Mouse (Mus musculus) E14TG2a.4 (cell line): Measurements from ENCODE around the gene Flnb.

Experiments used
- H3K27me3 ChIP-seq: 2 replicates; pipeline ENCODE4 v1.6.1; 2014; ENCODE audit warnings: low read length, control low read depth; ENCODE audit not compliant: insufficient read depth
- H3K36me3 ChIP-seq: 2 replicates; pipeline ENCODE4 v1.6.1; 2014; ENCODE audit warnings: low read length, control low read depth; ENCODE audit not compliant: insufficient read depth
- H3K4me1 ChIP-seq: replicated peaks from 2 replicates; pipeline ENCODE4 v1.6.1; 2014; ENCODE audit warnings: low read depth, low read length, control low read depth
- H3K4me3 ChIP-seq: replicated peaks from 2 replicates; pipeline ENCODE4 v1.5.1; 2014; ENCODE audit warnings: mild to moderate bottlenecking, low read length
- H3K9me3 ChIP-seq: 2 replicates; pipeline ENCODE4 v1.6.1; 2014; ENCODE audit warnings: low read length, control low read depth
- CTCF ChIP-seq: conservative IDR thresholded peaks from 2 replicates; pipeline ENCODE4 v1.5.1; 2014; ENCODE audit warnings: low read length
- NANOG ChIP-seq: IDR thresholded peaks from 2 replicates; pipeline ENCODE4 v1.6.1; 2014; ENCODE audit warnings: borderline replicate concordance, low read length, mixed read lengths
- POU5F1 ChIP-seq: IDR thresholded peaks from 2 replicates; pipeline ENCODE4 v1.6.1; 2014; ENCODE audit warnings: low read length, borderline replicate concordance

Flnb gene

DNA sequence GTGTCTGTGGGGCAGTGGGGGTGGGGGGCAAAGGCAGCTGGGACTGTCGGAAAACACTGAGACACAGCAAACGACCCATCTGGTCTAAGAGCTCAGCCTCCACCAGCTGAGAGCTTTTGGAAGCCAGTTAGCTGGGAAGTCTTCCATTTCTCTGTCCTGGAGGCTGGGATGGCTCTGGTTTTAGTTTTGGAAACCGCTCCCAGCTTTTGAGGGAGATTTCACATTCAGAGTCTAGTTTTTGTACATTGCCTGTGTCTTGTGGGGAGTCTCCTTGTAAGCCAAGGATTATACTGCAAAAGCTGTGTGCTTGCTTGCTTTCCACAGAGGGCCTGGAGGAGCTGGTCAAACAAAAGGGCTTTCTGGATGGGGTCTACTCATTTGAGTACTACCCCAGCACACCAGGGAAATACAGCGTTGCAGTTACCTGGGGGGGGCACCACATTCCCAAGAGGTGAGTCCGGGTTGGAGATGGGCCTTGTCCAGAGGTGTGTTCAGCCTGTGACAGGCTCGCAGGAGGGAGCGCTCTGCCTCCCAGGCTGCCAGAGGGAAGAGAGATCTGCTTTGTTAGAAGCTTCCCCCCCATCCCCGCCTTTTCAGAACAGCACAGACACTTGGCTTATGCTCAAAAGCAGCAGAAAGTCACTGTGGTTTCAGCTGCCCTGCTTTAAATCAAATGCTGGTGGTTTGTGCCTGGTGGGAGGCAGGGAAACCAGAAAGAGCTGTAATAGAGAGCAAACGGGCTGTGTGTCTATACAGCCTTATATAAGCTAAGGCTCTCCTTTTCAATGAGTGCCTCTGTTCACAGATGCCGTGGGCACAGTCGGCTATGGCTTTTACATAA, 71.3 kb downstream of the Flnb start:
- Histone ChIP-seq H3K27me3 (no peaks in the 10 kb centered on the region), H3K9me3 (peaks cover 6% of the 10 kb centered on the region; the same call in 1 of the 2 replicates), H3K36me3 (peaks cover 98% of the 10 kb centered on the region), H3K4me1 (peaks cover 10% of the 10 kb centered on the region), H3K4me3 (no peak overlapping the region)
- no peak for TF ChIP-seq NANOG

DNA sequence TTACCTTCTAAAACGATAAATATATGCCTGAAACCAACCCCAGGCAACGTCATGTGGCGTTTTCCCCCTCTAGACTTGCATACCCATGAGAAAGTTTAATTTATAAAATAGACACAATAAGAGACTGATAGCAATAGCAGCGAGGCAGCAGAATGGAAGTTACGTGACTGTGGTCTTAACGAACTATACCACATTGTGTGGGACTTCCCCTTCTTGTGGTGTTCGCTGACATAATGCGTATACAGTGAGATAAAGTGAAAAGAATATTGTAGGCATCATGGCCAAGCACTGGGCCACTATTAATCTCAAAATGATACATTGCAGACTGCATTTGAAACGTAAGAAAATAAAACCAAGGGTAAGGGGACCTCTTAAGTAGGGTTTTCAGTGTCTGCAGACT, 72.1 kb downstream of the Flnb start:
- H3K4me3 ChIP-seq, result no peak overlapping the region
- peaks cover 10% of the 10 kb centered on the region for H3K4me1 ChIP-seq
- H3K27me3 ChIP-seq, result no peaks in the 10 kb centered on the region
- H3K9me3 ChIP-seq, result peaks cover 13% of the 10 kb centered on the region; the same call in 1 of the 2 replicates
- TF ChIP-seq POU5F1 (no peak), NANOG (no peak), CTCF (no peak)
- H3K36me3 ChIP-seq, result peaks cover 98% of the 10 kb centered on the region

DNA sequence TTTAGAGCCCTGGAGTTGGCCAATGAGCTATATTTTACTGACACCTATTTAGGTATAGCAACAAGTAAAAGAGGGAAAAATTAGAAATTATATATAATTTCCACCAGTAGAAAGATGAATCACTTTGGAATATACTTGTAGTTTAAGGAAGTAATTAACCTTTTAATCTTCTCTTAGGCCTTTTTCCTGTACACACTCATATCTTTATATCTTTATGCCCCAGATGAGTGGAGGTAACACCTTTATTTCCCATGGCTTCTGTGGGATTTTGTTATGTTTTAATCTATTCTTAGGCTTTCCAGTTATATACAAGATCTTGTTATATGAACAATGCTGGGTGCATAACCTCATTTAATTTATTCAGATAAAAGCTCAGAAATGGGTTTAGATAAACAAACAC, 73.6 kb downstream of the Flnb start:
- Histone ChIP-seq H3K4me3 (no peak overlapping the region), H3K36me3 (peaks cover 95% of the 10 kb centered on the region), H3K27me3 (no peaks in the 10 kb centered on the region), H3K9me3 (peaks cover 13% of the 10 kb centered on the region; the same call in 1 of the 2 replicates), H3K4me1 (peaks cover 6% of the 10 kb centered on the region; the same call in 1 of the 2 replicates)
- TF ChIP-seq POU5F1, result no peak
- no peak for TF ChIP-seq CTCF
- TF ChIP-seq NANOG, result no peak

- peaks cover 19% of the 10 kb centered on the region; the same call in 1 of the 2 replicates for H3K4me1 ChIP-seq
- no peak overlapping the region for H3K4me3 ChIP-seq
- no peaks in the 10 kb centered on the region for H3K27me3 ChIP-seq
- TF ChIP-seq POU5F1, result no peak
- no peak for TF ChIP-seq CTCF
- TF ChIP-seq NANOG, result no peak
- H3K36me3 ChIP-seq, result peaks cover 93% of the 10 kb centered on the region
- peaks cover 13% of the 10 kb centered on the region; the same call in 1 of the 2 replicates for H3K9me3 ChIP-seq
These were observed 78.4 kb downstream of the Flnb start for GRCm38 (mm10) chr14:7896126-7896525.

DNA sequence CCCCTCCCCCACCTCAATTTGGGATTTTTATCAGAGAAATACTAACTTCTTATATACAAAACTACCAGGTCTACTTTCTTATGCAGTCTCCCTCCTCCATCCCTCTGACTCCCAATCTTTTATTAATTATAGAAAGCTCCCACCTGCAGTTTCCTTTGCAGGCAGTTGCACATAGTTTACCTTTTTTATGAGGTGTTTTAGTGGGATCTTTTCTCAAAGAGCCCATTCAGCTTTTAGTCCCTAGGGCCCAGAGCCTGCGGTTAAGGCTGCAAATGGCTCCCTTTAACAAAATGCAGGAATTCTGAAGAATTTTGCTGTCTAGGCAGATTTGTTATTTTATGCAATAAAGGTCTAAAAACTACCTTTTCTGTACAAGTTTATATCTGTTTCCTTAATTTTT, 78.9 kb downstream of the Flnb start:
- Histone ChIP-seq H3K27me3 (no peaks in the 10 kb centered on the region), H3K4me1 (peaks cover 20% of the 10 kb centered on the region), H3K4me3 (no peak overlapping the region), H3K36me3 (peaks cover 93% of the 10 kb centered on the region), H3K9me3 (peaks cover 13% of the 10 kb centered on the region; the same call in 1 of the 2 replicates)
- TF ChIP-seq POU5F1 (no peak), NANOG (no peak), CTCF (no peak)

- no peaks in the 10 kb centered on the region for H3K27me3 ChIP-seq
- TF ChIP-seq CTCF (no peak), NANOG (no peak), POU5F1 (no peak)
- H3K4me1 ChIP-seq, result peaks cover 32% of the 10 kb centered on the region
- H3K9me3 ChIP-seq, result no peaks in the 10 kb centered on the region
- H3K4me3 ChIP-seq, result no peak overlapping the region
- H3K36me3 ChIP-seq, result peaks cover 90% of the 10 kb centered on the region
These were observed 82.2 kb downstream of the Flnb start for GRCm38 (mm10) chr14:7899986-7900385.

- Histone ChIP-seq H3K27me3 (no peaks in the 10 kb centered on the region), H3K9me3 (no peaks in the 10 kb centered on the region), H3K4me3 (no peak overlapping the region), H3K4me1 (peaks cover 32% of the 10 kb centered on the region), H3K36me3 (peaks cover 92% of the 10 kb centered on the region)
- TF ChIP-seq POU5F1 (no peak), NANOG (no peak), CTCF (no peak)
These were observed 82.8 kb downstream of the Flnb start for GRCm38 (mm10) chr14:7900481-7901049.

- H3K27me3 ChIP-seq, result no peaks in the 10 kb centered on the region
- TF ChIP-seq POU5F1, result no peak
- TF ChIP-seq CTCF, result no peak
- no peak for TF ChIP-seq NANOG
- peaks cover 94% of the 10 kb centered on the region for H3K36me3 ChIP-seq
- no peaks in the 10 kb centered on the region for H3K9me3 ChIP-seq
- H3K4me3 ChIP-seq, result no peak overlapping the region
- peaks cover 31% of the 10 kb centered on the region for H3K4me1 ChIP-seq
These were observed 83.9 kb downstream of the Flnb start for GRCm38 (mm10) chr14:7901484-7902240.
